Mouse (Mus musculus): ENCODE measurements at regions not wholly inside any gene's neighbourhood (a gene's known extent, or its start where the extent isn't known, plus 50 kb on each side); places are given as distances from the start of the nearest gene placed in this dataset.

- DNase-seq = no peak
- Histone ChIP-seq H3K4me1 (ENCODE audit: control insufficient read depth, insufficient read depth, low read length) (peaks cover 12% of the 10 kb centered on the region), H3K4me3 (replicated peaks; ENCODE audit: extremely low read depth, low read depth, low read length) (peak overlapping the region; percentile 28)
- no peak for TF ChIP-seq POLR2A (IDR thresholded peaks at IDR 0.05; ENCODE audit: borderline replicate concordance, extremely low read depth, low read depth, low read length)
- TF ChIP-seq CTCF (IDR thresholded peaks at IDR 0.05; ENCODE audit: insufficient read depth, low read length) = no peak
- 20% methylated on average over 16 of the region's 16 CpGs for WGBS
Observed at GRCm38 (mm10) chr17:29437535-29438324, 52.8 kb upstream of the Pim1 start.

DNA sequence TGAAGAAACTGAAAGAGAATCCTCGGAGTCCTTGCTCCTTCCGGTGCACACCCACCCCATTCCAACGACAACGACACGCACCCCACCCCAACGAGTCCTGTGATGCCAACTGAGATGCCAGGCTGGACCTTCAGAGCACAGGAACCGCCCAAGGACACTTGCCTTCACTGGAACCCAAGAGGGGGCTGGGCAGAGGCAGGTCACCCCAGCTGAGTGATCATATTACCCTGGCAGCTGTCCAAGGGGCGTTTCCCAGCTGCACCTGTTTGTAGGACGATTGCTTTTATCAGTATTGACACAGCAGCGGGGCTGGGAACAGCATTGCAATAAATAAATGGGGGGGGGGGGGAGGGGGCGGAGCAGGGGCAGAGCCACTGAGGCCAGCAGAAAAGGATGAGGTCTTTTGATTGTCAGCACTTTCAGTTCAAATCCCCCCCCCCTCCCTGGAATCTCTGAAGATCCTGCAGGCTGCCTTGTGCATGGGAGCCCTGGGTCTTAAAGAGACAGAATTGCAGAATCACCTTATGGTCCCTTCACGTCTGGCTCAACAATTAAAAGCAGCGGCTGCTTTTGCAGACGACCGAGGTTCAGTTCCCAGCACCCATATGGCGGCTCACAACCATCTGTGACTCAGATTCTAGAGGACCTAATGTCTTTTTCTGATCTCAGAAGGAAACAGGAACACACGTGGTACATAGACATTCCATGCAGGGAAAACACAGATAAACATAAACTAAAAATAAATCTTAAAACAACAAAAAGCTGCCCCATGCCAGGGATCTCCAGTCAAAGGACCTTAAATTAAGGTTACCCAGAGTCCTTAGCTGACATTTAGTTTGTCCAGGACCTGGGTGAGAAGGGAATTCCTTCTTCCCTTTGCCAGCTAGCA, 52.0 kb upstream of the Pim1 start:
- peaks cover 12% of the 10 kb centered on the region for H3K4me1 ChIP-seq (ENCODE audit: control insufficient read depth, insufficient read depth, low read length)
- 15% methylated on average over 17 of the region's 17 CpGs for WGBS
- TF ChIP-seq CTCF (IDR thresholded peaks at IDR 0.05; ENCODE audit: insufficient read depth, low read length) = no peak
- peak; percentile 17; the same call in 1 of the 2 replicates for TF ChIP-seq POLR2A (IDR thresholded peaks at IDR 0.05; ENCODE audit: borderline replicate concordance, extremely low read depth, low read depth, low read length)
- peak; percentile 70 for DNase-seq
- peak overlapping the region; percentile 25 for H3K4me3 ChIP-seq (replicated peaks; ENCODE audit: extremely low read depth, low read depth, low read length)

- peaks cover 15% of the 10 kb centered on the region for H3K4me1 ChIP-seq (ENCODE audit: control insufficient read depth, insufficient read depth, low read length)
- TF ChIP-seq POLR2A (IDR thresholded peaks at IDR 0.05; ENCODE audit: borderline replicate concordance, extremely low read depth, low read depth, low read length) = no peak
- TF ChIP-seq CTCF (IDR thresholded peaks at IDR 0.05; ENCODE audit: insufficient read depth, low read length) = no peak
Observed at GRCm38 (mm10) chr17:29439992-29440391, 50.6 kb upstream of the Pim1 start.

GRCm38 (mm10) chr17:29440490-29440889, 50.1 kb upstream of the Pim1 start:
- Histone ChIP-seq H3K4me3 (replicated peaks; ENCODE audit: extremely low read depth, low read depth, low read length) (no peak overlapping the region), H3K4me1 (ENCODE audit: control insufficient read depth, insufficient read depth, low read length) (peaks cover 15% of the 10 kb centered on the region)
- no peak for DNase-seq
- no peak for TF ChIP-seq POLR2A (IDR thresholded peaks at IDR 0.05; ENCODE audit: borderline replicate concordance, extremely low read depth, low read depth, low read length)
- no peak for TF ChIP-seq CTCF (IDR thresholded peaks at IDR 0.05; ENCODE audit: insufficient read depth, low read length)

More at GRCm38 (mm10) chr17:29439992-29440391, 50.6 kb upstream of the Pim1 start:
- no peak overlapping the region for H3K4me3 ChIP-seq (replicated peaks; ENCODE audit: extremely low read depth, low read depth, low read length)
- 43% methylated on average over 4 of the region's 4 CpGs for WGBS
- no peak for DNase-seq
